9 mouse cellular contexts compared by ENCODE assay signal in the genomic region with DNA sequence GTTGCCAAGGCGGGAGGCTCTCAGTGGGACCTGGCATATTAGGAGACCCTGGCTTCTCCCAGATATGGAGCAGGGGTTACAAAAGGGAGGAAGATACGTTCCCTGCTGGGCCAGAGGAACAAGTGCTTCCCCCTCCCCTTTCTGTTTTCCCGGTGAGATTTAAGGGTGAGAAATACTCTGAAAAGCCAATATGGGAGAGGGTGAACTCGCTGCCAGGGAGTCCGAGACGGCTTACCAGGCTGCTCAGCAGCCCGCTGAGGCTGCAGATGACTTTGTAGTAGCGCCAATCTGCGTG. TPM values are rescaled to one million over a fixed set of nuclear protein-coding genes. Genes with fewer than 3 reads are reported as not detected.
DNase-seq lines count a peak whose midpoint lies in the region; ATAC-seq and TF ChIP-seq lines count a peak whose summit lies in the region.
"Had no signal": no experiment of that assay in that cellular context is flagged by ENCODE, and none has a peak within 500 bp of the region (broad histone marks: within the 10 kb centered on the region; RNA-seq: fewer than 3 reads in every experiment).

No protein-coding gene starts in this region.

- DNase-seq in lung, postnatal 36 days = no peak
- no peak for DNase-seq in forebrain, embryonic 14.5 days (ENCODE audit: low spot score)
- DNase-seq in limb, embryonic 10.5 days (ENCODE audit: low spot score) = no peak
- no peak for DNase-seq in spleen, postnatal 14 days (ENCODE audit: low spot score in 2 of 2)

- no peaks in the 10 kb centered on the region for H3K36me3 ChIP-seq in lung, embryonic 15.5 days
- no peaks in the 10 kb centered on the region for H3K36me3 ChIP-seq in forebrain, embryonic 14.5 days (ENCODE audit: control insufficient read depth, insufficient read depth, low read length)
- no peaks in the 10 kb centered on the region for H3K36me3 ChIP-seq in limb, embryonic 10.5 days

- H3K9ac ChIP-seq in lung, embryonic 15.5 days = no peak overlapping the region; the same call in 1 of the 2 replicates
- H3K9ac ChIP-seq in forebrain, embryonic 14.5 days (ENCODE audit: low read length) = peak overlapping the region; percentile 52

- H3K27me3 ChIP-seq in lung, embryonic 15.5 days = no peaks in the 10 kb centered on the region
- H3K27me3 ChIP-seq in forebrain, embryonic 14.5 days (replicated peaks; ENCODE audit: control insufficient read depth, insufficient read depth, low read length) = no peaks in the 10 kb centered on the region
- H3K27me3 ChIP-seq in limb, embryonic 10.5 days (ENCODE audit: low read depth, poor library complexity, severe bottlenecking) = peaks cover 47% of the 10 kb centered on the region

- ATAC-seq in lung, embryonic 15.5 days (ENCODE audit: borderline replicate concordance, extremely low read depth, low FRiP score, low TSS enrichment) = no peak
- ATAC-seq in forebrain, embryonic 14.5 days = no peak; the same call in none of the 2 replicates
- ATAC-seq in megakaryocyte-erythroid progenitor cell, adult 5-6 weeks (replicated peaks; ENCODE audit: low FRiP score, low TSS enrichment, poor library complexity, severe bottlenecking) = no peak

- no peaks in the 10 kb centered on the region for H3K9me3 ChIP-seq in lung, embryonic 15.5 days
- no peaks in the 10 kb centered on the region for H3K9me3 ChIP-seq in forebrain, embryonic 14.5 days (replicated peaks; ENCODE audit: control insufficient read depth, low read length)
- no peaks in the 10 kb centered on the region for H3K9me3 ChIP-seq in limb, embryonic 10.5 days (replicated peaks)

- no peak for TF ChIP-seq CTCF in olfactory bulb, adult 2 months (IDR thresholded peaks at IDR 0.05; ENCODE audit: insufficient read depth, low read depth, low read length)

- peaks cover 44% of the 10 kb centered on the region for H3K4me1 ChIP-seq in lung, embryonic 15.5 days
- H3K4me1 ChIP-seq in forebrain, embryonic 14.5 days (ENCODE audit: control insufficient read depth, insufficient read depth, low read length) = peaks cover 16% of the 10 kb centered on the region
- H3K4me1 ChIP-seq in limb, embryonic 10.5 days = peaks cover 31% of the 10 kb centered on the region
- H3K4me1 ChIP-seq in olfactory bulb, adult 2 months (ENCODE audit: control insufficient read depth, insufficient read depth, low read length) = peaks cover 34% of the 10 kb centered on the region

- no peak for TF ChIP-seq POLR2A in olfactory bulb, adult 2 months (IDR thresholded peaks at IDR 0.05; ENCODE audit: insufficient read depth, low read depth, low read length)

- H3K27ac ChIP-seq in lung, embryonic 15.5 days = peak overlapping the region; percentile 4; the same call in 1 of the 2 replicates
- H3K27ac ChIP-seq in forebrain, embryonic 14.5 days (ENCODE audit: low read depth, low read length) = peak overlapping the region; percentile 63; the same call in 1 of the 2 replicates
- peak overlapping the region; percentile 51; the same call in 1 of the 2 replicates for H3K27ac ChIP-seq in limb, embryonic 10.5 days
- peak overlapping the region; percentile 91 for H3K27ac ChIP-seq in olfactory bulb, adult 2 months (ENCODE audit: insufficient read depth, low read depth, low read length)

- peak overlapping the region; percentile 76 for H3K4me2 ChIP-seq in lung, embryonic 15.5 days
- H3K4me2 ChIP-seq in forebrain, embryonic 14.5 days (ENCODE audit: low read length) = peak overlapping the region; percentile 66

- WGBS in lung, embryonic 15.5 days = 6% methylated on average over 9 of the region's 9 CpGs
- 7% methylated on average over 9 of the region's 9 CpGs for WGBS in forebrain, embryonic 14.5 days
- 6% methylated on average over 9 of the region's 9 CpGs for WGBS in limb, embryonic 10.5 days
- 8% methylated on average over 9 of the region's 9 CpGs for WGBS in olfactory bulb, adult 2 months

- peak overlapping the region; percentile 31 for H3K4me3 ChIP-seq in lung, embryonic 15.5 days
- H3K4me3 ChIP-seq in forebrain, embryonic 14.5 days (ENCODE audit: low read depth, low read length) = peak overlapping the region; percentile 25
- peak overlapping the region; percentile 48 for H3K4me3 ChIP-seq in limb, embryonic 10.5 days
- peak overlapping the region; percentile 20 for H3K4me3 ChIP-seq in olfactory bulb, adult 2 months (ENCODE audit: insufficient read depth, low read depth, low read length)

RNA-seq across cellular contexts. Expression of gene Calm2, which starts 26.7 kb away (rescaled TPM):
- 942 and 944 TPM in 2 replicates for polyA plus RNA-seq in lung, embryonic 15.5 days (2015; fragmentation: Nextera tagmentation; extraction: Ambion mirVana)
- 2,068 and 2,124 TPM in 2 replicates for polyA plus RNA-seq in forebrain, embryonic 14.5 days (2014; fragmentation: Nextera tagmentation; extraction: Ambion mirVana)
- 1,008 and 1,019 TPM in 2 replicates for polyA plus RNA-seq in limb, embryonic 10.5 days (2016; fragmentation: Nextera tagmentation; extraction: Ambion mirVana)
- polyA plus RNA-seq in olfactory bulb, adult 2 months (2012; ENCODE audit: insufficient read depth, insufficient read length, low replicate concordance, missing spikeins) = 549 and 1,470 TPM in 2 replicates
- 286 and 288 TPM in 2 replicates for total RNA-seq in megakaryocyte-erythroid progenitor cell, adult 5-6 weeks (2014; fragmentation: Nextera tagmentation)
- 970 and 1,345 TPM in 2 replicates for total RNA-seq in megakaryocyte-erythroid progenitor cell, adult 5-6 weeks (2017)

RNA-seq across cellular contexts. Expression of gene Stpg4, which starts 45.8 kb away (rescaled TPM):
- polyA plus RNA-seq in lung, embryonic 15.5 days (2015; fragmentation: Nextera tagmentation; extraction: Ambion mirVana) = not detected in 2 replicates
- polyA plus RNA-seq in forebrain, embryonic 14.5 days (2014; fragmentation: Nextera tagmentation; extraction: Ambion mirVana) = not detected in 2 replicates
- not detected in 2 replicates for polyA plus RNA-seq in limb, embryonic 10.5 days (2016; fragmentation: Nextera tagmentation; extraction: Ambion mirVana)
- polyA plus RNA-seq in olfactory bulb, adult 2 months (2012; ENCODE audit: insufficient read depth, insufficient read length, low replicate concordance, missing spikeins) = not detected in 2 replicates
- total RNA-seq in megakaryocyte-erythroid progenitor cell, adult 5-6 weeks (2014; fragmentation: Nextera tagmentation) = not detected in 2 replicates
- total RNA-seq in megakaryocyte-erythroid progenitor cell, adult 5-6 weeks (2017) = not detected in 2 replicates
- total RNA-seq: adrenal gland, adult 2 months had no signal
- polyA plus RNA-seq: adrenal gland, adult 2 months; large intestine, adult 2 months had no signal

Comparison
In these comparisons a context has a peak if more than half of its experiments do, and no peak if none do; other contexts are left out.
1. H3K27ac ChIP-seq: peak in every context shown above with its lines; median percentile 91 in olfactory bulb, adult 2 months; 63 in forebrain, embryonic 14.5 days; 51 in limb, embryonic 10.5 days; 4 in lung, embryonic 15.5 days.